ENCODE assay signal across 12 mouse cellular contexts in the genomic region with DNA sequence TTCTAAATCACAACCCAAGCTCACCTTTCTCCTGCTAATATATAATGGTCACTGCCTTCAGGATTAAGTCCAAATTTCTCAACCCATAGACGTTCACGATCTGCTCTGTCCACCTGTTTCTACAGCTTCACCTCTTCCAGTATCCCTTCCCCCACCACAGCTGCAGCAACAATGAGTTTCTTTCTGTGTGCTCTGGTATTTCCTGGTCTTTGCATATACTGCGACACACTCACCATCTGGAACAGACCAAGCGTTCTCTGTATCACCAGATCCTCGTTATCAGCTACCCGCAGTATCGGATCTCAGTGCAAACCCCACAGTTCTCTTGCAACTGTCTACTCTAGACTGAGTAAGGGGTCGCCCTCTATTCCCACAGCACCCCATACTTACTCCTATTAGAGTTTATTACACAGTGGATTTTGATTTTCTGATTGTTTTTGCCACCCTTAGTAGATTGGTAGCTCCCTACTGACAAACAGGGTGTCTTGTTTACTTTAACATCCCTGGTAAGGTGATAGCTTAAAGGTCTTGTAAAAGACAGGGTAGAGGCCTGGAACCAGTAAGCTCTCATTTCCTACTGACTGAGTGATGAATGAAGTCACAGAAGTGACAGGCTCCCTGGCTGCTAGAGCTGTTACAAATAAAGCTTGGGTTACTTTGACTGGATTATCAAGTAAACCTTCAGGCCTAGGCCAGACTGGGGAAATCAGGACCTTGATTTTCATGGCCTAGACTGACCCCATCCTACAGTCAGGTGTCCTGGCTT. TPM values are rescaled to one million over a fixed set of nuclear protein-coding genes. Genes with fewer than 3 reads are reported as not detected.
DNase-seq lines count a peak whose midpoint lies in the region; ATAC-seq and TF ChIP-seq lines count a peak whose summit lies in the region.
"Had no signal": no experiment of that assay in that cellular context is flagged by ENCODE, and none has a peak within 500 bp of the region (broad histone marks: within the 10 kb centered on the region; RNA-seq: fewer than 3 reads in every experiment).

No protein-coding gene starts in this region.

- no peak overlapping the region for H3K27ac ChIP-seq in kidney, embryonic 15.5 days
- H3K27ac ChIP-seq in CH12.LX (ENCODE audit: insufficient read depth, low read depth): peak overlapping the region; percentile 53
- H3K27ac ChIP-seq in embryonic facial prominence, embryonic 12.5 days: peak overlapping the region; percentile 41; the same call in 1 of the 2 replicates
- H3K27ac ChIP-seq in limb, embryonic 13.5 days: peak overlapping the region; percentile 33; the same call in 1 of the 2 replicates

- no peak for TF ChIP-seq CTCF in CH12.LX (conservative IDR thresholded peaks at IDR 0.05 in 1 of 2, IDR thresholded peaks at IDR 0.05 in 1 of 2; ENCODE audit: low read depth in 2 of 2, low read length in 2 of 2)

- no peaks in the 10 kb centered on the region for H3K27me3 ChIP-seq in kidney, embryonic 15.5 days
- no peaks in the 10 kb centered on the region for H3K27me3 ChIP-seq in CH12.LX (replicated peaks)
- H3K27me3 ChIP-seq in embryonic facial prominence, embryonic 12.5 days: no peaks in the 10 kb centered on the region
- no peaks in the 10 kb centered on the region for H3K27me3 ChIP-seq in limb, embryonic 13.5 days

- H3K9me3 ChIP-seq in kidney, embryonic 15.5 days (replicated peaks): no peaks in the 10 kb centered on the region
- H3K9me3 ChIP-seq in CH12.LX (replicated peaks; ENCODE audit: low read length): no peaks in the 10 kb centered on the region
- H3K9me3 ChIP-seq in embryonic facial prominence, embryonic 12.5 days: no peaks in the 10 kb centered on the region
- no peaks in the 10 kb centered on the region for H3K9me3 ChIP-seq in limb, embryonic 13.5 days

- H3K79me2 ChIP-seq in CH12.LX (replicated peaks; ENCODE audit: control insufficient read depth, extremely low read depth, insufficient read depth, poor library complexity, severe bottlenecking): no peaks in the 10 kb centered on the region

- WGBS in kidney, embryonic 15.5 days: 30% methylated on average over 8 of the region's 8 CpGs
- 27% methylated on average over 8 of the region's 8 CpGs for WGBS in embryonic facial prominence, embryonic 12.5 days
- 27% methylated on average over 8 of the region's 8 CpGs for WGBS in limb, embryonic 13.5 days

- H3K4me2 ChIP-seq in kidney, embryonic 15.5 days: no peak overlapping the region
- H3K4me2 ChIP-seq in CH12.LX (ENCODE audit: insufficient read depth, low read depth, poor library complexity, severe bottlenecking): peak overlapping the region; percentile 5
- H3K4me2 ChIP-seq in embryonic facial prominence, embryonic 12.5 days (replicated peaks): peak overlapping the region; percentile 15; the same call in 1 of the 2 replicates
- H3K4me2 ChIP-seq in limb, embryonic 13.5 days (replicated peaks): no peak overlapping the region; the same call in 1 of the 2 replicates

- dilution Hi-C loops in CH12.LX (cut with MboI; ENCODE audit: extremely low pct_ligation_motif_present, extremely low pct_unique_long_range_greater_than_20kb, low sequenced_read_pairs): no loop called here

- TF ChIP-seq EP300 in CH12.LX (IDR thresholded peaks at IDR 0.05; ENCODE audit: low read length): peak; percentile 84

- in situ Hi-C loops in CH12.LX (cut with MboI; ENCODE audit: low pct_ligation_motif_present, low pct_unique_long_range_greater_than_20kb, low sequenced_read_pairs): loop anchor here (10.0 kb wide), 1 partner anchor 87 kb away; no protein-coding TSS in a partner anchor

- no peaks in the 10 kb centered on the region for H3K36me3 ChIP-seq in kidney, embryonic 15.5 days
- H3K36me3 ChIP-seq in CH12.LX (replicated peaks in 1 of 2; ENCODE audit: control insufficient read depth in 1 of 2, insufficient read depth in 1 of 2, low read length in 1 of 2): no peaks in the 10 kb centered on the region
- H3K36me3 ChIP-seq in embryonic facial prominence, embryonic 12.5 days: no peaks in the 10 kb centered on the region
- H3K36me3 ChIP-seq in limb, embryonic 13.5 days: no peaks in the 10 kb centered on the region

- ATAC-seq in kidney, embryonic 15.5 days (replicated peaks; ENCODE audit: low FRiP score): peak; percentile 52; the same call in 1 of the 2 replicates
- ATAC-seq in embryonic facial prominence, embryonic 12.5 days (ENCODE audit: insufficient number of reproducible peaks, insufficient read depth, low FRiP score, low TSS enrichment): peak; percentile 53; the same call in 1 of the 2 replicates
- ATAC-seq in limb, embryonic 13.5 days (ENCODE audit: low FRiP score, low read depth): peak; percentile 66; the same call in 1 of the 2 replicates
- ATAC-seq in frontal cortex, adult (ENCODE audit: low TSS enrichment): no peak
- ATAC-seq: forebrain, postnatal 0 days had no signal

- peaks cover 7% of the 10 kb centered on the region for H3K4me1 ChIP-seq in kidney, embryonic 15.5 days
- peaks cover 14 to 41% of the 10 kb centered on the region in 2 experiments for H3K4me1 ChIP-seq in CH12.LX (ENCODE audit: control insufficient read depth in 1 of 2, insufficient read depth in 2 of 2)
- peaks cover 15% of the 10 kb centered on the region for H3K4me1 ChIP-seq in embryonic facial prominence, embryonic 12.5 days
- H3K4me1 ChIP-seq in limb, embryonic 13.5 days: peaks cover 23% of the 10 kb centered on the region

- no peak overlapping the region for H3K9ac ChIP-seq in kidney, embryonic 15.5 days
- H3K9ac ChIP-seq in CH12.LX (ENCODE audit: insufficient read depth, low read depth): peak overlapping the region; percentile 36; the same call in 1 of the 2 replicates
- H3K9ac ChIP-seq in embryonic facial prominence, embryonic 12.5 days: no peak overlapping the region
- no peak overlapping the region for H3K9ac ChIP-seq in limb, embryonic 13.5 days
- H3K9ac ChIP-seq: forebrain, postnatal 0 days had no signal

- DNase-seq in kidney, postnatal 10 days: no peak
- DNase-seq in CH12.LX (ENCODE audit: extremely low read depth): peak; percentile 76
- no peak for DNase-seq in right cerebral cortex, postnatal 4 days
- DNase-seq in frontal cortex, adult 2 months (ENCODE audit: extremely low spot score in 1 of 2, low spot score in 1 of 2): no peak
- DNase-seq: forebrain, postnatal 0 days; heart, adult 11 months; kidney, adult 18-20 months; lung, adult 2 months had no signal

- TF ChIP-seq POLR2A in CH12.LX (IDR thresholded peaks at IDR 0.05; ENCODE audit: low read depth, low read length): peak; percentile 31

- TF ChIP-seq RAD21 in CH12.LX (IDR thresholded peaks at IDR 0.05; ENCODE audit: low read depth, low read length): no peak; the same call in 1 of the 2 replicates

- no peak overlapping the region for H3K4me3 ChIP-seq in kidney, embryonic 15.5 days (replicated peaks)
- H3K4me3 ChIP-seq in CH12.LX (replicated peaks in 1 of 3; ENCODE audit: low read depth in 2 of 3, low read length in 2 of 3, poor library complexity in 1 of 3): no peak overlapping the region
- H3K4me3 ChIP-seq in embryonic facial prominence, embryonic 12.5 days: no peak overlapping the region
- no peak overlapping the region for H3K4me3 ChIP-seq in limb, embryonic 13.5 days

TF ChIP-seq in CH12.LX, 34 proteins besides CTCF, POLR2A, EP300 and RAD21 (continues in another document):
- TF ChIP-seq USF1 (IDR thresholded peaks at IDR 0.05; ENCODE audit: low read depth, low read length): no peak
- TF ChIP-seq UBTF (IDR thresholded peaks at IDR 0.05; ENCODE audit: low read depth, low read length): no peak
- peak; percentile 72 for TF ChIP-seq ETS1 (conservative IDR thresholded peaks at IDR 0.05; ENCODE audit: low read depth, low read length)
- TF ChIP-seq NRF1 (IDR thresholded peaks at IDR 0.05; ENCODE audit: low read depth, low read length): no peak
- no peak for TF ChIP-seq ZNF384 (IDR thresholded peaks at IDR 0.05; ENCODE audit: low read depth, low read length)
- TF ChIP-seq POLR2AphosphoS2 (IDR thresholded peaks at IDR 0.05; ENCODE audit: low read depth, low read length): no peak
- TF ChIP-seq MEF2A (IDR thresholded peaks at IDR 0.05; ENCODE audit: borderline replicate concordance, low read depth, low read length): peak; percentile 55; the same call in 1 of the 2 replicates
- TF ChIP-seq ZKSCAN1 (IDR thresholded peaks at IDR 0.05; ENCODE audit: borderline replicate concordance, low read depth, low read length): no peak
- no peak; the same call in 1 of the 2 replicates for TF ChIP-seq HCFC1 (IDR thresholded peaks at IDR 0.05; ENCODE audit: low read depth, low read length)
- TF ChIP-seq USF2 (conservative IDR thresholded peaks at IDR 0.05; ENCODE audit: low read depth, low read length): no peak
- TF ChIP-seq ELF1 (IDR thresholded peaks at IDR 0.05; ENCODE audit: low read depth, low read length): peak; percentile 79
- TF ChIP-seq CHD1 (IDR thresholded peaks at IDR 0.05; ENCODE audit: low read depth, low read length): no peak
- TF ChIP-seq MAFK (IDR thresholded peaks at IDR 0.05; ENCODE audit: insufficient replicate concordance, low read length): no peak
- TF ChIP-seq NELFE (IDR thresholded peaks at IDR 0.05; ENCODE audit: low read depth, low read length): no peak
- no peak for TF ChIP-seq ZC3H11A (IDR thresholded peaks at IDR 0.05; ENCODE audit: low read depth, low read length)
- TF ChIP-seq E2F4 (IDR thresholded peaks at IDR 0.05; ENCODE audit: insufficient replicate concordance, low read depth, low read length): no peak
- peak; percentile 90 for TF ChIP-seq TCF12 (IDR thresholded peaks at IDR 0.05; ENCODE audit: low read depth, low read length)
- TF ChIP-seq MAX (IDR thresholded peaks at IDR 0.05; ENCODE audit: low read length): no peak; the same call in 1 of the 2 replicates
- TF ChIP-seq KAT2A (IDR thresholded peaks at IDR 0.05; ENCODE audit: insufficient replicate concordance, low read length): 0 out of 2 replicates have a peak, but pooled peaks have one; percentile 12
- TF ChIP-seq CHD2 (IDR thresholded peaks at IDR 0.05; ENCODE audit: low read length): peak; percentile 90
- peak; percentile 46; the same call in 1 of the 2 replicates for TF ChIP-seq BHLHE40 (IDR thresholded peaks at IDR 0.05; ENCODE audit: low read depth, low read length)
- peak; percentile 59 for TF ChIP-seq SIN3A (IDR thresholded peaks at IDR 0.05; ENCODE audit: low read length)
- TF ChIP-seq MAZ (IDR thresholded peaks at IDR 0.05; ENCODE audit: low read depth, low read length): no peak

RNA-seq across cellular contexts. Expression of a gene that starts 37.0 kb away (rescaled TPM):
- 17.9 and 19.4 TPM in 2 replicates for polyA plus RNA-seq in kidney, embryonic 15.5 days (2015; fragmentation: Nextera tagmentation; extraction: Ambion mirVana)
- 24.6 and 26.2 TPM in 2 replicates for total RNA-seq in CH12.LX (2012; rRNA removed)
- 45.8 and 54.5 TPM in 2 replicates for total RNA-seq in CH12.LX (2014; rRNA removed)
- 27.6 and 30.9 TPM in 2 replicates for polyA plus RNA-seq in CH12.LX (2012; ENCODE audit: insufficient read length, low read depth)
- 28.4 and 29.8 TPM in 2 replicates for polyA plus RNA-seq in embryonic facial prominence, embryonic 12.5 days (2016; fragmentation: Nextera tagmentation; extraction: Ambion mirVana)
- polyA plus RNA-seq in limb, embryonic 13.5 days (2015; fragmentation: Nextera tagmentation; extraction: Ambion mirVana): 21.8 TPM in 2 replicates
- polyA plus RNA-seq in frontal cortex, adult 2 months (2012; rRNA removed): 26.8 and 29.4 TPM in 2 replicates

Comparison
In these comparisons a context has a peak if more than half of its experiments do, and no peak if none do; other contexts are left out.
1. H3K4me2 ChIP-seq: peak in CH12.LX (single experiment) and embryonic facial prominence, embryonic 12.5 days (single experiment); none in kidney, embryonic 15.5 days (single experiment) and limb, embryonic 13.5 days (single experiment).